Comparison of ENCODE assay signal across 9 mouse cellular contexts in the genomic region with DNA sequence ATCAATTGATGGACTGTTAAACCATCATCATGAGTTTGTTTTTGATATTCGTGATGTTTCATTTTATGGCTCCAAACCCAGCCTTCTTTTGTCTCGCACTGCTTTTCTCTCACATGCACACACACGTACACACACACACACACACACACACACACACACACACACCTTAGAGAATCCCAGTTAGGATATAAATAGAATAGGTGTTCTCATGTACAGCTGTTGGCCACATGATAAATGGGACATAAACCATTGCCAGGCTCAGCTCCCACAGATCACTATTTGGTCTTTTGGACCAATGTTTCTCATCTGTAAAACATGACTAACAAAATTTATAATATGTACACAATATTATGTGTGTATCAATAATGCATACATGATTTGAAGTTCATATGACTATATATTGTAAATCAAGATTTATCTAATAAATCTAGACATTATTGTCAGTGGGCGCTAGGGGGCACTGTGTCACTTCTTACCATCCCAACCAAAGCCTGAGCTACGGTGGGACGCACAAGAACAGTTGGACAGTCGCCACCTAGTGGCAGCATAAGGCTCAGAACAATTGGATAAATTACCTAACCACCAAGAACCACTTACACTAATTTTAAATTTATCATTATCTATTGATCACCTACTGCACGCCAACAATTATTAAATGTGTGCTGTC.
DNase-seq lines count a peak whose midpoint lies in the region; ATAC-seq lines count a peak whose summit lies in the region.
"Had no signal": no experiment of that assay in that cellular context is flagged by ENCODE, and none has a peak within 500 bp of the region (broad histone marks: within the 10 kb centered on the region; RNA-seq: fewer than 3 reads in every experiment).

No protein-coding gene starts in this region.

- no peaks in the 10 kb centered on the region for H3K36me3 ChIP-seq in hindbrain, embryonic 15.5 days

- no peaks in the 10 kb centered on the region for H3K9me3 ChIP-seq in hindbrain, embryonic 15.5 days

- DNase-seq in NIH3T3 (ENCODE audit: low read depth) = peak; percentile 94
- DNase-seq in cerebellum, adult 18-20 months = peak; percentile 92 to 95
- DNase-seq in layer of hippocampus, postnatal 14 days (ENCODE audit: low spot score in 2 of 2) = peak; percentile 72 to 92
- peak; percentile 93 for DNase-seq in lung, postnatal 36 days
- peak; percentile 71 to 83 for DNase-seq in right cerebral cortex, adult 2 months (ENCODE audit: low spot score in 2 of 2)
- peak; percentile 36 for DNase-seq in urinary bladder, postnatal 10 days (ENCODE audit: low spot score)

- no peaks in the 10 kb centered on the region for H3K4me1 ChIP-seq in hindbrain, embryonic 15.5 days (replicated peaks)

- peak; percentile 93 for ATAC-seq in frontal cortex, adult (ENCODE audit: low TSS enrichment)
- peak; percentile 61; the same call in 1 of the 2 replicates for ATAC-seq in hindbrain, embryonic 15.5 days (ENCODE audit: low FRiP score, low read depth)

- H3K27ac ChIP-seq in hindbrain, embryonic 15.5 days (replicated peaks) = no peak overlapping the region

- no peak overlapping the region for H3K9ac ChIP-seq in hindbrain, embryonic 15.5 days

- WGBS in hindbrain, embryonic 15.5 days = 30% methylated on average over 8 of the region's 8 CpGs

- no peaks in the 10 kb centered on the region for H3K27me3 ChIP-seq in hindbrain, embryonic 15.5 days

- no peak overlapping the region for H3K4me2 ChIP-seq in hindbrain, embryonic 15.5 days

- H3K4me3 ChIP-seq in hindbrain, embryonic 15.5 days = no peak overlapping the region
- H3K4me3 ChIP-seq: myocyte had no signal

Comparison
In these comparisons a context has a peak if more than half of its experiments do, and no peak if none do; other contexts are left out.
1. DNase-seq: peak in every context shown above with its lines; median percentile 94 in NIH3T3; 94 in cerebellum, adult 18-20 months; 93 in lung, postnatal 36 days; 82 in layer of hippocampus, postnatal 14 days; 77 in right cerebral cortex, adult 2 months; 36 in urinary bladder, postnatal 10 days.